Mouse (Mus musculus) thymus, postnatal 10 days (tissue): ENCODE measurements at regions not wholly inside any gene's neighbourhood (a gene's known extent, or its start where the extent isn't known, plus 50 kb on each side); places are given as distances from the start of the nearest gene placed in this dataset.

Experiments
- DNase-seq, 2 experiments: peaks; one replicate each; pipeline ENCODE4 v3.0.0; 2021; ENCODE audit warnings: low spot score in 2 of 2

- DNase-seq, result no peak
Measured at GRCm38 (mm10) chr15:64520568-64520967, 296.9 kb upstream of the Gm21798 start.

DNA sequence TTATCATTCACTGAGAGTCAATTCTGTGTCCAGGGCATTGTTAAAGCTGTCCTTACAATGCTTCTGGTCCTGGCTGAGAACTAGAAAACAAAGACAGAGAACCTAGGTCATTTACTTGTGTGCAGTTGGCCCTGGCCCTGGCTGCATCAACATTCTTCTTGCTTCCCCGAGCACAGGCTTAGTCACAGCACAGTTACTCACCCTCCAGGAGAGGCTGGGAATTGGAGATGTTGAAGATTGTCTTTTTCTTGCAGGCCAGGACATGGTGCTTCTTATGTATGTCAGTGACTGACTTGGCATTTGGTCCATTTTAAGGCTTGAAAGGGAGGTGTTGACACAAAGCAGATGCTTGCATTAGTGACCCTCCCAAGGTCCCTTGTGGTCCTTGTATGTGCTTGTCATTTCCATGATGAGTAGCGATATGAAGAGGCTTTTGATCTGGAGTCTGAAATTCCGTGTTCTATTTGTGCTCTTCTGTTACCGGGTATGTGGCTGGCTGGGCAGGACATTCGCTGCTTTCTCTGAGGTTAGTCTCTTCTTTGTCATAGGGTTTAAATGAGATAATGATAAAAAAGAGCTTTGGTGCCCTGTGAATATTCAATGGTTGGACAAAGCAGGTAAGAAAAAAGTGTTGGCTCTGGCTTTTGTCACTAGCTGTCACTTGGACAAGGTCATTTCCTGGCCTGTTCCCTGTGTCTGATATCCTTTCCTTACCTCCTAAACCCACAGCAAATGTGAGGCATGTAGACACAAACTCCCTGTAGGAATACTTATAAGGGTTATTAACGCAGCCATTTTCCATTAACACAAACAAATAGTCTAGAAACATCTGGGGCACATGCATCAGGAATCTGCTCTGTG is 285.0 kb upstream of the Gm21798 start:
- no peak for DNase-seq

- no peak for DNase-seq
Measured at GRCm38 (mm10) chr15:64533169-64533795, 284.2 kb upstream of the Gm21798 start.

- no peak for DNase-seq
Measured at GRCm38 (mm10) chr15:64534166-64534565, 283.3 kb upstream of the Gm21798 start.

GRCm38 (mm10) chr15:64535160-64535559 is 282.3 kb upstream of the Gm21798 start:
- DNase-seq, result no peak

- DNase-seq, result no peak
Measured at GRCm38 (mm10) chr15:64541395-64541794, 276.1 kb upstream of the Gm21798 start.

GRCm38 (mm10) chr15:64542250-64542901 is 275.1 kb upstream of the Gm21798 start:
- no peak for DNase-seq

- DNase-seq, result no peak
Measured at GRCm38 (mm10) chr15:64542908-64543307, 274.6 kb upstream of the Gm21798 start.

DNA sequence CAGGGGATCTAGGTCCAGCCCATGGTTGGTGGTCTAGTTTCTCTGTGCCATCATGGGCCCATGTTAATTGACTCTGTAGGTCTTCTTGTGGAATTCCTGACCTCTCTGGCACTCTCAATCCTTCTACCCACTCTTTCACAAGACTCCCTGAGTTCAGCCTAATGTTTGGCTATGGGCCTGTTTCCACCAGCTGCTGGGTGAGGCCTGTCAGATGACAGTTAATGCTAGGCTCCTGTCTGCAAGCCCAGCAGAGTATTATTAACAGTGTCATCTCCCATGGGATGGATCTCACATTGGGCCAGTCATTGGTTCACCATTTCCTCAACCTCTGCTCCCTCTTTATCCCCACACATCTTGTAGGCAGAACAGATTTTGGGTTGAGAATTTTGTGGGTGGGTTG is 271.5 kb upstream of the Gm21798 start:
- DNase-seq, result no peak

DNA sequence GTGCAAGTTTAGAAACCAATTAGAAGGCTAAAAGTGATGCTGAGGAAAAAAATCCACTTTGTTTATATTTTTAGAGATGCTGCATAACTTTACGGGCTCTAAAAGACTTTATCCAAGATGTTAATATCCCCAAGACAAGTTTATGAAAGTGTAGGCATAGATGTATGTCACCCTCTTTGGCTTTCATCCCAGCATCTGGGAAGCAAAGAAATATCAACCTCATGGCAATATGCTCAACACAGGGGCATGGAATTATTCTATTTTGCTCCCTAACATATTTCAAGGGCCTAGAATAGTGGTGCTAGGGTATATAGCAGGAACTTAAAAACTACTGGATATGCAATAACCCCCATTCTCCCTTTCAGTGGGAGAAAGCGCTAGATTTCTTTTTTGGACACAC is 260.0 kb upstream of the Gm21798 start:
- DNase-seq, result no peak

- DNase-seq, result no peak
Measured at GRCm38 (mm10) chr15:64558220-64558619, 259.3 kb upstream of the Gm21798 start.

DNA sequence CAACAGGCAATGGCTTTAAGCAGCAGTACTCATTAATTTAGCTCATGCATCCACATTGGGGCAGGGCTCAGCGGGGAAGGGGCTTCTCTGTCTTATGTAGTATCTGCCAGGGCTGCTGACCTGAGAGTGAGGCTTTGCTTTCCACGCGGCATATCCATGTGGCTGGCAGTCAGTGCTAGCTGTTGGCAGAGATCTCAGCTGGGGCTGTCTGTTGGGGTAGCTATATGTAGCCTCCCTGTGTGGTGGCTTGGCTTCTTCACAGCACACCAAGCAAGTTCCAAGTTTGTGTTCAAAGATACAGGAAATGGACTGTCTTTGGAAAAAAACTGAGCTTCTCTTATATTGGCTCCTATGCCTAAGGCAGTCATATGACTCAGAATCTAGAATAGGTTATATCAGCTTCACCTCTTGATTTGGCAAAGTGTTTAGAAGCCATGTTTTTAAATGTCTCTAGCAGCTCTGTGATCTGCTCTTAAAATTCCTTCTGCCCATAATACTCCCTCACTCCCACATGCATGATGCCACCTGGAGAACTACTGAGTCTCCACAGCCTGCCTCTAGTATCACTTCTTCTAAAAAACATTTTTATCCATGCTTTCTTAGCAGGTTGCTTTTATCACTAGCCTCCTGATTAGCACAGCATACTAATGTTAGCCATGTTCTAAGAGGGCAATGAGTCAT is 254.9 kb upstream of the Gm21798 start:
- DNase-seq, result no peak

GRCm38 (mm10) chr15:64564703-64565102 is 252.8 kb upstream of the Gm21798 start:
- DNase-seq, result no peak

- DNase-seq, result no peak
Measured at GRCm38 (mm10) chr15:64576891-64577535, 240.5 kb upstream of the Gm21798 start.

- no peak for DNase-seq
Measured at GRCm38 (mm10) chr15:64578991-64579390, 238.5 kb upstream of the Gm21798 start.

GRCm38 (mm10) chr15:64580481-64580880 is 237.0 kb upstream of the Gm21798 start:
- no peak for DNase-seq

GRCm38 (mm10) chr15:64581046-64581445 is 236.4 kb upstream of the Gm21798 start:
- DNase-seq, result no peak

DNA sequence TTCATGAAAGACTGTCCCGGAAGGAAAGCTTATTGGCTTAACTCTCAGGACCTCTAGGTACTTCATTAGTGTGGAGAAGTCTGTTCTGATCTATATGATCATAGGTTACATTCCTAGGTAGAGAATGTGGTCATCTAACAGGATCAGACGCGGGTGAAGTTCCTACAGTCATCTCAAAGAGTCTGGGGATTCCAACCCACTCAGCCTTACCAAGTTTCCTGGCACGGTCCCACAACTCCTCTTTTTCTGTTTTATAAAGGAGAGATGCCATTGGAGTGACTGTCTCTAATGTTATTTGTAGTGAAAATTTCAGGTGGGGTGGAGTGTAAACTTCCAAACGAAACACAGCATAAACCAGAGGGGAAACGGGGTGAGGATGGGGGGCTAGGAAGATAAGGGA is 233.4 kb upstream of the Gm21798 start:
- DNase-seq, result no peak

DNA sequence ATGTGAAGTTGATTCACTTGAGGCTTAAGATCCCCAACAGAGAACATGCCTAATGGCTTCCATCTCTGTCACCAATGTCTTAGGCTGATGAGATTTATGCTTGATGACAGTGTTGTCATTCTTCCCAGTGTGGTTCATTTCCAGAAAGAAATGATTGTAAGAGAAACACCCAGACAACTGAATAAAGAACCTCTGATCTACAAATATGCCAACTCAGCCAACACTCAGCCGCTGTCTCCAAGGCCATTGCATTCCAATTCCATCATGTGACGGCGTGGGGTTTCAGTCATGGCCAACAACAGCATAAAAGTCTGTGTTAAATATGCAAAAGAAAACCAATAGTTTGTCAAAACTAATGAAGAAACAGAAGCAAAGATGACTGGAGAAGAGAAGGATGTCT is 230.7 kb upstream of the Gm21798 start:
- no peak for DNase-seq

DNA sequence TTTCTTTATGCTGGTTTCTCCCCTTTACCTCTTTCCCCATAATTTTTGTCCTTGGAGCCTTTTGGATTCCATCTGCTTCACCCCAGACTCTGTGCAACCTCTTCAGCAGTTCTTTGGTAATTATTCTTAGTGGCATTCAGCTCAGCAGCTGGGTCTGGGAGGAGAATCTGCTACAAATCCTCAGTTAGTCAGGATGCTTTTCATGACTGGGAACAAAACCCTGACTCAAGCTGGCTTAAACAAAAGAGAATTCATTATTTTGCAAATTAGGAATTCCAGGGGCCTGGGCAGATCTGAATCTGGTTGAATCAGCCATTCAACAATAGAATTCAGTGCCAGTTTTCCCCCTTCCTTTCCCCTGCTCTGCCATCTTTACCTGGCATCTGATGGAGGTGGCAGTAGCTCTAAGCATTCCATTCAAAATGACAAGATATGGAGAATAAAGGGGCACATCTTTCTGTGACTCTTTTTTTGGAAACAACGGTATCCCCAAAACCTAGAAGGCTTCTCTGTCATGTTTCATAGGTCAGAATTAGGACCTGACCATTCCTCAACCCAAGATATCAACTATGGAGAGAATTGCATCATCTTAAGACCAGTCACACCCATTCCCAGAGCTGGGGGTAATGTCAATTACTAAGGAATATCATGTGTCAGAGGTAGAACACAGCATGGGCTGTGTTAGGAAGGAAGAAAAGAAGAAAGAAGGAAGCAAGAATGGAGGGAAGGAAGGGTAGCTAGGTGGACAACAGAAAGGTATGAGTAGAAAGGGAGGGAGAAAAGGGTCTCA is 227.2 kb upstream of the Gm21798 start:
- DNase-seq, result no peak

DNA sequence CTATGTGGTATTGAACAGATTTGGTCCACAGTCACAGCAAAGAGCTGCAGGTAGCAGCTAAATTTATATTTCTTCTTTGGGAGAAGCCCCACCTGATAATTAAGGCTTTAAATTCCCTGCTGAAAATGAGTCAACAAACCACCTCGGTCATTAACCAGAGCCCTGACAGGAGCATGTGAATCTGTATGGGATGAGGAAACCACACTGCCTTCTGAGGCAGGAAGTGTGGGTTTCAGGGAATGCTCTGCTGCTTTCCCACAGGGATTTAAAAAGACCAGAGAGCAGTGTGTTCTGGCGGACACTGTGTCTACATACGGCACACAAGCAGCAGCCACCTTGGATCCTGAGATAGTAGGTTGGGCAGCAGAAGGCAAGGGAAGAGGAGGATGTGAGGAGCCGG is 204.0 kb upstream of the Gm21798 start:
- DNase-seq, result no peak
